Mouse (Mus musculus) cerebellum, adult (tissue): ENCODE data around the gene Hus1.

Experiments
- ATAC-seq: cut with Nextera tagmentation; 2 replicates; pipeline ENCODE4 v1.9.2; 2017; ENCODE audit warnings: mild to moderate bottlenecking, moderate library complexity, mixed read lengths; ENCODE audit not compliant: insufficient number of reproducible peaks, low FRiP score, low TSS enrichment

The Hus1 gene

DNA sequence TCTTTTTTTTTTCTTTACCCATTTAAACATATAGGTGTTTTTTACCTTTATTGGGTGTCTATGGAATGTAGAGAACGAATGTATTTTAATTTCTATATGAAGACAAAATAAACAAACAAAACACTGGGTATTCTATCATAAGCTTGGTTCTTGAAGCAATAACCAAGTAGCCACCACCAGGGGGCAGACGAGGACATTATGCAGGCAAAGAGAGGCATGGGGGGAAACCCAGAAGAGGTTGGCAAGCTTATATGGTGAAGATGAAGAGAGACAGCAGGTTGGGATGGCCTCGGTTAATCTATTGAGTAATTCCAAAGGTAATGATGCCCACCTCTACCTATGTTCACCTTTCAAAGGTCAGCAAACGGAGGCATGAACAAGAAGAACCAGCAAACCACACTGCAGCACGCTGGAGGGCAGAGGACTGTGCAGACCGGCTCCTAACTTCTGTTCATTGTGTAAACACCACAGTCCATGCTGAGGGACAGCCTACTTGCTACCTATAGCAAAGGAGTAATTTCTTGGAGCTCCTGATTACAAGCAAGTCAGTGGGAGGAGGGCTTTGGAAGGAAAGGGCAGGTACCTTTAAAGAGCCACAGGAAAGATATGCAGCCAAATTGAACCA, 27.6 kb downstream of the Hus1 start:
- peak; percentile 50; the same call in 1 of the 2 replicates for ATAC-seq

DNA sequence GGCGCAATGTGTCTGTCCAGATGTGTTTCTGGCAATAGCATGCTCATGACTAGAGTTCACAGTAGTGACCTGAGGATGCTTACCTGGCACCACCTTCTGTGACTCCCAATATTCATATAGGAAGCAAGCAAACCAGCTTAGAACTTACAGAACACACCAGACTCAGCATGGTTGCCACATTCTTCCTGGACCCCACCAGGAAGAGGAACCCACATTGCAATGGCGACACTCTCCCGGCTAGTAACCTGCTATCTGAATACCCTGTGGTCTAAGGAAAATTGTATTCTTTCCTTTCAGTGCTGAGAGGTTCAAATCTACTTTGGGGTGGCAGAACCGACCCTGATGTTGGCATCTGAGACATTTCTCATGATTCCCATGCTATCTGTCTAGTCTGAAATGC, 32.8 kb downstream of the Hus1 start:
- ATAC-seq: no peak

DNA sequence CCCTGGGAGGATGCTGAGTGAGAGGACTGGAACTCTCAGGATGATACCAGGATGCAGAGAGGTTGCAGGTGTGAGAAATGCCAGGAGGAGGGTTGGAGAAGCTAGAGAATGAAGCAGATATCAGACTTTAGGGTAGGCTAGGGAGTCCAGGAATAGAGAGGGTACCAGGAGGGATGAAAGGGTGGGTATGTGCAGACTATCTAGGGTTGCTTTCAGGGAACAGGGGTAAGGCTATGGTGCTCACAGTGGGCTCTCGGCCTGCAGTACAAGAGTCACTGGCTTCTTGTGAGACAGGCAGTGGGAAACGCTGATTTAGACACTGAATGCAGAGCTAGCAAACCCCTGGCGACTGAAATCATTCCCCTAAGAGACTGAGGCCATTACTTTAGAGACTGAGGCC, 37.8 kb downstream of the Hus1 start, which contains the start of gene Pkd1l1:
Gene Pkd1l1 (minus strand): TSS at position 101 of the 400 bp plus-strand sequence.
- ATAC-seq: no peak

DNA sequence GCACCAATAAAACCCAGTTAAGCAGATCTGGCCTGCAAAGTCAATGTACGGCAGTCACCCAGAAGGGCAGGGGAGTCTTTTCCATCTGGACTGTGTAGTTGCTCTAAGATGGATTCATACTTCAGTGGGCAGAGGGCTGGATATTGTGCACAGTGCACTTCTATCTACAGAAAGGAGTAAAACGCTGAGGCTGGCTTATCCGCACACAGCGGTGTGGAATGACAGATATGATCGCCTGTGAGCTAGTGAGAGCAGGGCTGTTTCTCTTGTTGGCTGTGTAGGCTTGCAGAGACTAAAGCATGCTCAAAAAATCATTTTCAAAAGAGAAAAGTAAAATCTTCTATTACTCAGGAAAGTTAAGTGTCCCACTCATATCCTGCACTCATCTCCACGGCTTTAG, 38.9 kb downstream of the Hus1 start:
- ATAC-seq: no peak

DNA sequence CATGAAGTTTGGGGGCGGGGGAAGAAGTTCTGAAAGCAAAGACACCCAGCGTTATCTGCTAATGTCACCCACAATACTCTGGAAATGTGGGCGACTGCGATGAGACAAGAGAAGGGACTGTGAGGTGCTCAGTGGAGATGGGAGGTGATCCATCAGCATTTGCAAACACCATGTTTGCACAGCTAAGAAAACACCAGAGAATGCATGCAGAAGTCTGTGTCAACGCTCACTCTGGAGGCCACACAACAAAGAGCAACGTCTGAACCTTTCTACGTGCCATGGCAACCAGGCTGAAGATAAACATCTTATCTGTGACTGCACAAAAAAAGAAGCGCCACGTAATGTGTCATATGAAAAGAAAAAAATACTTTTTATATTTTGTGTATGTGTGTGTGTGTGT, 40.5 kb downstream of the Hus1 start:
- no peak for ATAC-seq

DNA sequence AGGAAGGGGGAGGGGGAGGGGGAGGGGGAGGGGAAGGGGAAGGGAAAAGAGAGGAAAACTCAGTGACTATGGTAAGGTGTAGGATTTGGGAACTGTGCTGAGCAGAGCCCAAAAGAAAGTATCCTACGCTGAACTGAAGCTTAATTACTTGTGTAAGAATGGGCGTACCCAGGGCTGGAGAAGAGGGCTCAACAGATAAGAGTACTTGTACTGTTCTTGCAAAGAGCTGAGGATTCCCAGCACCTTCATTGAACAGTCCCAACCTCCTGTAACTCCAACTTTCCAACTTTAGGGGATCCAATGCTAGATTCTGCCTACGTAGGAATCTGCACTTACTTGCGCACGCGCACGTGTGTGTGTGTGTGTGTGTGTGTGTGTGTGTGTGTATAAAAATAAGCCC, 42.9 kb downstream of the Hus1 start:
- ATAC-seq: no peak

DNA sequence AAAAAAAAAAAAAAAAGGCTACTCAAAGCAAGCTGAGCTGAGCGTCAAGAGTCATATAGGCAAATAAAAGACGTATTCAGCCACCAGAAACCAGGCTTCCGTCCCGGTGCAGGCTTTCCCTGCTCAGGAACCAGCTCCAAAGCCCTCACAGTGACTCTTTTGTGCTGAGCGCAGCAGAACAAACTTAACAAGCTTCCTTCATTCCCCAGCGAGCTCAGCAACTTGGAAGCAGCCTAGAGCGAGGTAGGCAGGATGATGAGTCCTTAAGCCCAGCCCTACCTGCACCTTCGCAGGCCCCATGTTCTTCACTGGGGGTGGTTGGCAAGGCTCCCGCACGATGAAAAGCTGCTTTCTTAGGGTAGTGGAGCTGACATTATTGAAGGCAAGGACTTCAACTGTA, 52.4 kb downstream of the Hus1 start:
- no peak for ATAC-seq

DNA sequence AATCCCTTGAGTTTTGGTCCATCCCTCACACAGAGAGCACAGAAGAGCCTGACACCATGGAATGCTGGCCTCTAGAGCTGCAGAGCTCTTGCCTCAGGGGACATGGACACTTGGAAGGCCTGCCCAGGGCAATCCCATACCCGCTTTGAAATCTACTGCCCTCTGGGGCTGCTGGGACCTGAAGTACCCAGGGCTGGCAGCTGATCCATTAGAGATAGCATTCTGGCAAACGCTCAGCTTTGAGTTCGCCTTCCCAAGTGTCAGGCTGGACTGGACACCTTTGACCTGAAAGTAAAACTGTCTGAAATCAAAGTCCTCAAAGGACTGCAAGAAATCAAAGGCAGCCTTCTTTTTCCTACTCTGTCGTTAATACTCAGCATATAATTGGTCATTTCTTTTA, 52.9 kb downstream of the Hus1 start:
- no peak for ATAC-seq

DNA sequence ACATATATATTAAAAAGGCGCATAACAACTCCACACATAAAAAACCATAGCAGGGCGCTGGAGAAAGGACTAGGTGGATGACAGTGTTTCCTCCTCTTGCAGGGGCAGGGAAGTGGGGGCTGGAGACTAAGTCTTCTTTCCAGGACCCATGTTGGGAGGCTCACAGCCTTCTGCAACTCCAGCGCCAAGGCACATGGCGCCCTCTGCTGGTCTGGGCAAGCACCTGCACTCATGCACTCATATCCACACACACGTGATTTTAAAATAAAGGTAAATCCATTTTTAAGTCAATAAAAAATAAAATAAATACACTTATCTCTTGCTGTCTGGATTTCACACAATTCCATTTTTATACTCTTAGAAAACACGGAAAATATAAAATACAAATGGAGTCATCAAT, 54.0 kb downstream of the Hus1 start:
- ATAC-seq: no peak

DNA sequence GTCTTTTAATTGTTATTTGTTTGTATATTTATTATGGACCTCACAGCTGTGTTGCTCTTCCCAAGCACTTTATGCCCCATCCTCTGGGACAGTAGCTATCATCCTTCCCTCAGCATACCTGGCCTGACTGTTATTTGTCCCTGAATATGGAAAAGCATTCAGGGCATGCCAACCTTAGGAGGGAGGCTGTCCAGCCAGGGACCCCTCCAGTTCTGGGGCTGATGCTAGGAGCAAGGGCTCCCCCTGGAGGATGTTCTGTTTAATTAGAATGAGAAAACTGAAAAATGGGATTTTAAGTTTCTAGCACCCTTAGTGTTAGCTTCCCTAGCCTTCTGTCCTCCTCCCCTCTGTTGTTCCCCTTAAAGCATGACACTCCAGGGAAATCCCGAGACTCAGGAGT, 55.3 kb downstream of the Hus1 start:
- no peak for ATAC-seq

DNA sequence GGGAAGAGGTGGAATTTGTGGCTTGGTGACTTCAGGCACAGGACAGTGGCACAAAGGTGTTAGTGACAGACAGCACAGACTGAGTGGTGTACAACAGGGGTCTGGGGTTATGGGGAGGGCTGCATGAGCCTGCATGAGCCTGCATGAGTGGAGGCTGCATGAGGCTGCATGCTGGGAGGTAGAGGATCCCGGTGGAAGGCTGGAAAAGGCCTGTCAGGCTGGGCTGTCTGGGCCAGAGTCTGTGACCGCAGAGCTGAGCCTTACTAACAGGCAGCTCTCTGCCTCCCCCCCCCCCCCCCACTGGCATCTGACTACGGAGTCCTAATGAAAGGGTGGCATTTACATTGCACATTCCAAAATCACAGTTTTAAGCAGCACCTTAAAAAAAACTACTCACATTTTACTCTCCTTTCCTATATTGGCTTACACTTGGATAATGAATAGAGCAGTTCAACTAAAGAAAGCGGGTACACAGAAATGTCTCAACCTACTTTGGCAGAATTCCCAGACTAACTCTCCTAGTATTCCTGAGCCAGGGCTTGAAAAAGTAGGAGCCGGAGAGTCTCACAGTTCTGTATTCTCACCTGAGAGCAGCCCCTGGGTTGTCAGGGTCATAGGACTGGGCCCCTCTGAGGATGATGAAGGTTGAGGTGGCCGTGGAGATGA, 61.1 kb downstream of the Hus1 start:
- ATAC-seq: no peak

DNA sequence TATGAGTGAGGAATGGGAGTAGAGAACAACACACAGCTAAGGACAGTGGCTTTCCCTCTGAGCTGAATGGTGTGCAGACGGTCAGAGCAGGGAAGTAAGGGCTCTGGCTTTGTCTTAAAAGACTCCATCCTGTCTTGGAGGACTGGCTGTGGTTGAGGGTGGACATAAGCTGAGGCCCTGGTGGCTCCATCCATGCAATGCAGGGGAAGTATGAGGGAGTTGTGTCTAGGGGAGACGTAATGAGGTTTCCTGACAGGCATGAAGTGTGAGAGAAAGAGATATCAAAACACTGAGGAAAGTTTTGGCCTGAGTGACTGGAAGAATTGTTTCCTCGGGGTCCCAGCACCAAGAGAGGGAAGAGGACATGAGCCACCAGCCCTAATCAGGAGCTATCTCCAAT, 62.1 kb downstream of the Hus1 start:
- ATAC-seq: no peak

DNA sequence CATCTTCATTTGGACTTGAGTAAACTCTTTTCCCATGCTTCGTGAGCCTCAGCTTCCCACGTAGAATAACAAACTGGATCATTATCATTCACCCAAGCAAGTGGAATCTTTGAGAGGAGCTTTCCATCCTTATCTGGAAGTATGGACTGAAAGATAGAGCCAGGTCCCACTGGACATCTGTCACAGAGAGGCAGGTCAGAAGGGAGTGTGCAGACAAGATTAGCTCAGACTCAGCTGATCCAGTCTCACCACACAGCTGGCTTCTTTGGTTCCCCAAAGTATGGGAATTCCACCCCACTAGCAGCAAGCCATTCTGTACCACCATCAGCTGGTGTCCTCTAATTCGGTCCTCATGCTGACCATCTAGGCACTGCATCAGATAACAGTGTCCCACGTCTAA, 66.9 kb downstream of the Hus1 start:
- no peak for ATAC-seq
